Mouse (Mus musculus) hindbrain, embryonic 12.5 days (tissue): ENCODE results near the gene Sergef. TPM values are rescaled to one million over a fixed set of nuclear protein-coding genes. Genes with fewer than 3 reads are reported as not detected.

ENCODE experiments used
- ATAC-seq: fragments of 200-750 bp; cut with Nextera tagmentation; 2 replicates; pipeline ENCODE4 v1.8.0; 2017; ENCODE audit warnings: moderate TSS enrichment; ENCODE audit not compliant: low FRiP score
- H3K27ac ChIP-seq: fragments of 300-500 bp; sonication (generic); 2 replicates; pipeline ENCODE4 v1.5.1; 2016; ENCODE audit warnings: mild to moderate bottlenecking
- H3K27me3 ChIP-seq: fragments of 300-500 bp; sonication (generic); 2 replicates; pipeline ENCODE4 v1.6.1; 2016; ENCODE audit warnings: mild to moderate bottlenecking
- H3K36me3 ChIP-seq: fragments of 300-500 bp; sonication (generic); 2 replicates; pipeline ENCODE4 v1.6.1; 2016; ENCODE audit warnings: mild to moderate bottlenecking
- H3K4me1 ChIP-seq: fragments of 300-500 bp; sonication (generic); 2 replicates; pipeline ENCODE4 v1.6.1; 2016
- H3K4me2 ChIP-seq: fragments of 300-500 bp; sonication (generic); replicated peaks from 2 replicates; pipeline ENCODE4 v1.6.1; 2016; ENCODE audit warnings: mild to moderate bottlenecking
- H3K4me3 ChIP-seq: fragments of 300-500 bp; sonication (generic); 2 replicates; pipeline ENCODE4 v1.5.1; 2016; ENCODE audit warnings: mild to moderate bottlenecking
- H3K9ac ChIP-seq: fragments of 300-500 bp; sonication (generic); 2 replicates; pipeline ENCODE4 v1.6.1; 2016; ENCODE audit warnings: mild to moderate bottlenecking, moderate library complexity
- H3K9me3 ChIP-seq: fragments of 300-500 bp; sonication (generic); replicated peaks from 2 replicates; pipeline ENCODE4 v1.6.1; 2016; ENCODE audit warnings: mild to moderate bottlenecking
- WGBS: fragments of 180-500 bp; shearing (Covaris S2); methylation state at CpG from one replicate; pipeline ENCODE4 v1.1.7; 2016; 5-methylcytosine and 5-hydroxymethylcytosine counted together
- polyA plus RNA-seq: library from polyadenylated mRNA; unstranded; fragments of >200 nt; fragmentation: Nextera tagmentation; extraction: Ambion mirVana; gene quantifications from 2 replicates; pipeline ENCODE4 v1.2.1, GENCODE M21; 2016

Gene Sergef
- polyA plus RNA-seq, 1 experiment from 2014 or later, result 18.9 TPM

DNA sequence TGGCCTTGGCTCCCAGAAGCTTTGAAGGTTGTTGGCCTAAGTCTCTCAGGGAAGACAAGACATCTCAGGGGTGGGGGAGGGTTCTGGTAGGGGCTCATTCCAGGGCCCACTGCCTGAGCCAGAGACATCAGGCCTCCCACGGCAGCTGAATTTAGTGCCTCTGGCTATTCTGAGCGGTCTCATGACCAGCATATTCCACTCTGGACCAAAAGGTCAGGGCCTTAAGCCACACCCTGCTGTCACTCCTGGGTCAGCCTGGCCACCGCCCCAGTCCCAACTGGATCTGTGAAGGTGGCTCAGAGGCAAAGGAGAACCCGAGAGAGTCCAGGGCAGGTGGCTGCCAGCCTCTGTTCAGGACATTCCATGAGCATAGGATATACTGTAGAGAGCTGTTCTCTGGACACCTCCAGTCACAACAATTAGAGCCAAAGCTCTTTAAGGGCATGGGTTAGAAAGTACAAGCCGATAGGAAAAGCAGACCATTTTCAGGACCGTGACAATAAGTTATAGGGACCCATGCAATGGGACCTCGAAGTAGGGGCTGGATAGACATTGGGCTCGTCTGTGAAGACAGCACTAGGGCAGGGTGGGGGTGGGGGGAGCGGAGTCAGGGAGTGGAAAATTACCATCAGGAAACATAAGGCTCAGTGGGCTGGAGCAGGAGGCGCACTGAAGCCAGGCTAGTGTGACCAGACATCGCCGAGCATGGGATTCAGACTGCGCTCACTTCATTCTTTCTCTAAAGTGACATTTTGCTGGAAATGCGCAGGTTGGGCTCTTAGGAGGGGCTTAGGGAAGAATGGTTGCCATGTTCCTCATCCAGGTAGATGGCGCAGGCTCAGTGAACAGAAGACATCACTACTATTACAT, 235.8 kb downstream of the Sergef start:
- H3K27ac ChIP-seq, result no peak overlapping the region
- no peak overlapping the region for H3K4me3 ChIP-seq
- no peaks in the 10 kb centered on the region for H3K9me3 ChIP-seq
- no peak overlapping the region for H3K9ac ChIP-seq
- WGBS, result 80% methylated on average over 15 of the region's 15 CpGs
- peaks cover 16% of the 10 kb centered on the region for H3K27me3 ChIP-seq
- no peaks in the 10 kb centered on the region for H3K36me3 ChIP-seq
- H3K4me2 ChIP-seq, result no peak overlapping the region
- ATAC-seq, result no peak
- H3K4me1 ChIP-seq, result peaks cover 26% of the 10 kb centered on the region

DNA sequence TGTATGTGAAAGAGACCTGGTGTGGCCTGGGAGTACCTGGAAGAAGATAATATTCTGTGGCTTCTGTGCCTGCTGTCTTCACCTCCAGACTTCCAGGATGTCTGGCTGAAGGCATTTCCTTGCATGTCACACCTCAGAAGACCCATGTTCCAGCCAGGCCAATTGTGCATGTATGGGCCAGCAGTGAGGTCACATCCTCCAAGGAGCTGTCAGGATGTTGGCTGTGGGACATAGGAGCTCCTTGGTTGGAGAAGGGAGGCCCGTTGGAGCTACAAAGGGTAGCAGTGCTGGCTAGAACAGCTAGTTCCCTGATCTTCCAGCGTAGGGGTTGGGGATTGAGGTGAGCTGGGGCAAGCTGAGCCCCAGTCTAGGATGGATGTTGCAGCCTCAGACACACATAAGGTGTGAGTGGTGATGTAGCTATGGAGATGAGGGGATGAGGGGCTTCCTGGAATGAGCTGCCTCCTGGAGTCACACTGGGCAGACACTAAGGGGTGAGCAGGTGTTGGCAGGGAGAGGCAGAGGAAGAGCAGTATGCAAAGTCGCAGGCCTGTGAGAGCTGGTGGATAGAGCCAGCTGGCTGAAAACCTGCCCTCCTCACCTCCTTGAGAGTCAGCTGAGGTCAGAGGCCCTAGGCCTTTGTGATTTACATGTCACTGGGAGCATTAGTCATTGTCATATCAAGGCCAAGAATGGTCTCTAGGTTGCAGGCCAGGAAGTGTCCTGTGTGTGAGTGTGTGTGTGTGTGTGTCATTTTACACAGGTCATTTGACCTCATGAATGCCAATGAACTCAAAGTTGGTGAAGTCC, 238.0 kb downstream of the Sergef start:
- H3K4me3 ChIP-seq, result no peak overlapping the region
- peaks cover 38% of the 10 kb centered on the region for H3K27me3 ChIP-seq
- ATAC-seq, result no peak
- H3K4me2 ChIP-seq, result peak overlapping the region; percentile 21
- H3K36me3 ChIP-seq, result no peaks in the 10 kb centered on the region
- WGBS, result 70% methylated on average over 3 of the region's 3 CpGs
- H3K4me1 ChIP-seq, result peaks cover 42% of the 10 kb centered on the region
- H3K27ac ChIP-seq, result no peak overlapping the region
- no peaks in the 10 kb centered on the region; the same call in 1 of the 2 replicates for H3K9me3 ChIP-seq
- no peak overlapping the region for H3K9ac ChIP-seq

DNA sequence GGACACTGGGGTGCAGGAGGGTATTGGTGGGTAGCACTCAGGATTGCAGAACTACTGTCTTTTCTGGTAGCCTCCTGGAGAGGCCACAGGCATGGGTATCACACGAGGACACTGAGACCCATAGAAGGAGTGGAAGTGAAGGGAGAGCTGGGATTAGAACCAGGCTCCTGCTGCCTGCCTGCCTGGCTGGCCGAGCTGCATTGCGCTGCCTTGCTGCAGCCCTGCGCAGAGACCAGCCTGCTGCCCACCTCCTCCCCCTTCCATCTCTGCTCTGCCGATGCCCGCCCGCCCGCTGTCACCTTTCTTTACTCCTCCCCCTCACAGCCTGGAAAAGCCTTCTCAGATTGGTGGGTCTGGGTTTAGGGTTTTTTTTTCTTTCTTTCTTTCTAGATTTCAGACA, 239.3 kb downstream of the Sergef start:
- Histone ChIP-seq H3K36me3 (no peaks in the 10 kb centered on the region), H3K4me3 (0 out of 2 replicates have a peak overlapping the region, but pooled peaks have one; percentile 2), H3K27ac (no peak overlapping the region), H3K4me1 (peaks cover 49% of the 10 kb centered on the region), H3K27me3 (peaks cover 49% of the 10 kb centered on the region), H3K9me3 (no peaks in the 10 kb centered on the region; the same call in 1 of the 2 replicates), H3K4me2 (peak overlapping the region; percentile 84), H3K9ac (no peak overlapping the region)
- ATAC-seq, result no peak
- 43% methylated on average over 8 of the region's 8 CpGs for WGBS

DNA sequence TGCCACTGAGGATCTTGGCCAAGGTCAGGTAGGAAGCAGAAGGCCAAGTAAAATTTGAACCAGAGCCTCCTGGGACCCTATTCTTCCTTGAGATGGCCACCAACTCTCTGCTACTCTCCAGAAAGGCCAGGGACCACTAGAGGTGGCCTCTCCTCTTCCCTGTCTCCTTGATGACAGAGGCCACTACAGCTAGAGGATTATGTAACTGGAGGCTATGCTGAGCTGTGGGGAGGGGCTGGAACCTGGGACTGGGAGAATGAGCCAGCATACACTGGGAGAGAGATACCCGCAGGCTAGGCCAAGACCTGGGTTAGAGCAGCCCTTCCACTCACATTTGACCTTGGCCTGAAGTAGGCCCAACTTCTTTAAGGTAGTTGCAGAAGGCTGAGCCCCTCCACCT, 239.9 kb downstream of the Sergef start:
- 91% methylated on average over 1 of the region's 1 CpGs for WGBS
- H3K4me3 ChIP-seq, result no peak overlapping the region
- H3K36me3 ChIP-seq, result no peaks in the 10 kb centered on the region
- ATAC-seq, result no peak
- H3K27me3 ChIP-seq, result peaks cover 55% of the 10 kb centered on the region
- no peak overlapping the region for H3K9ac ChIP-seq
- H3K4me2 ChIP-seq, result peak overlapping the region; percentile 84
- no peaks in the 10 kb centered on the region; the same call in 1 of the 2 replicates for H3K9me3 ChIP-seq
- H3K4me1 ChIP-seq, result peaks cover 49% of the 10 kb centered on the region
- no peak overlapping the region for H3K27ac ChIP-seq

DNA sequence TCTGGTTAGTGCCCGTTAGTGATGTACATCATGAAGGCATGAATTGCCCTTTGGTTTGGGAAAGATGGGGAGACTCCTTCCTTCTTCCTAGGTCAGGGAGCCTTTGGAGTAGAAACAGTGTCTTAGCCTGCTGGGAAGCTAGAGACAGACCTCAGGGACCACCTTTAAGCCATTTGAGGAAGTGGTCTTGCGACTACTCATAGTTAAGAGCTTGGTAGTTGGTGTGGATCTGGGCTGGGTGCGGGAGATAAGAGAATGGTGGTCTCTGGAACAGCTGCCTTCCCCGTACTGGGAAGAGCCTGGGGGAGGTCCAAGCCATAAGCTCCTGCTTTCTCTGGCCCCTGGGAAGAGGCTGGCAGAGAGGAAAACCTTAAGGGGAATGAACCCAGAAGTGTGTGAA, 241.0 kb downstream of the Sergef start:
- H3K9ac ChIP-seq, result no peak overlapping the region
- 62% methylated on average over 4 of the region's 4 CpGs for WGBS
- H3K4me1 ChIP-seq, result peaks cover 46% of the 10 kb centered on the region
- no peaks in the 10 kb centered on the region; the same call in 1 of the 2 replicates for H3K9me3 ChIP-seq
- H3K27ac ChIP-seq, result no peak overlapping the region
- ATAC-seq, result no peak
- peak overlapping the region; percentile 84 for H3K4me2 ChIP-seq
- H3K36me3 ChIP-seq, result no peaks in the 10 kb centered on the region
- H3K4me3 ChIP-seq, result peak overlapping the region; percentile 72
- H3K27me3 ChIP-seq, result peaks cover 66% of the 10 kb centered on the region

DNA sequence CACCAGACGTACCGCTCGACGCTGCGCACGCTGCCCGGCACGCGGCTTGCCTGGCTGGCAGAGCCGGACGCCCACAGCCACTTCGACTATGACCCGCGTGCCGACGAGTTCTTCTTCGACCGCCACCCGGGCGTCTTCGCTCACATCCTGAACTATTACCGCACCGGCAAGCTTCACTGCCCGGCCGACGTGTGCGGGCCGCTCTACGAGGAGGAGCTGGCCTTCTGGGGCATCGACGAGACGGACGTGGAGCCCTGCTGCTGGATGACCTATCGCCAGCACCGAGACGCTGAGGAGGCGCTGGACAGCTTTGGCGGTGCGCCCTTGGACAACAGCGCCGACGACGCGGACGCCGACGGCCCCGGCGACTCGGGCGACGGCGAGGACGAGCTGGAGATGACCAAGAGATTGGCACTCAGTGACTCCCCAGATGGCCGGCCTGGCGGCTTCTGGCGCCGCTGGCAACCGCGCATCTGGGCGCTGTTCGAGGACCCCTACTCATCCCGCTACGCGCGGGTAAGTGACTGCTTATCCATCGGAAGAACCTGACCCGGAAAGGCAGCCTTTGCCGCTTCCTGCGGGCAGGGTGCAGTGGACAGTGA, 241.8 kb downstream of the Sergef start:
- no peaks in the 10 kb centered on the region; the same call in 1 of the 2 replicates for H3K9me3 ChIP-seq
- H3K36me3 ChIP-seq, result no peaks in the 10 kb centered on the region
- peak overlapping the region; percentile 86 for H3K9ac ChIP-seq
- peaks cover 70% of the 10 kb centered on the region for H3K27me3 ChIP-seq
- H3K27ac ChIP-seq, result no peak overlapping the region
- H3K4me1 ChIP-seq, result peaks cover 46% of the 10 kb centered on the region
- 12% methylated on average over 70 of the region's 70 CpGs for WGBS
- H3K4me3 ChIP-seq, result peak overlapping the region; percentile 72
- no peak for ATAC-seq
- peak overlapping the region; percentile 84 for H3K4me2 ChIP-seq

DNA sequence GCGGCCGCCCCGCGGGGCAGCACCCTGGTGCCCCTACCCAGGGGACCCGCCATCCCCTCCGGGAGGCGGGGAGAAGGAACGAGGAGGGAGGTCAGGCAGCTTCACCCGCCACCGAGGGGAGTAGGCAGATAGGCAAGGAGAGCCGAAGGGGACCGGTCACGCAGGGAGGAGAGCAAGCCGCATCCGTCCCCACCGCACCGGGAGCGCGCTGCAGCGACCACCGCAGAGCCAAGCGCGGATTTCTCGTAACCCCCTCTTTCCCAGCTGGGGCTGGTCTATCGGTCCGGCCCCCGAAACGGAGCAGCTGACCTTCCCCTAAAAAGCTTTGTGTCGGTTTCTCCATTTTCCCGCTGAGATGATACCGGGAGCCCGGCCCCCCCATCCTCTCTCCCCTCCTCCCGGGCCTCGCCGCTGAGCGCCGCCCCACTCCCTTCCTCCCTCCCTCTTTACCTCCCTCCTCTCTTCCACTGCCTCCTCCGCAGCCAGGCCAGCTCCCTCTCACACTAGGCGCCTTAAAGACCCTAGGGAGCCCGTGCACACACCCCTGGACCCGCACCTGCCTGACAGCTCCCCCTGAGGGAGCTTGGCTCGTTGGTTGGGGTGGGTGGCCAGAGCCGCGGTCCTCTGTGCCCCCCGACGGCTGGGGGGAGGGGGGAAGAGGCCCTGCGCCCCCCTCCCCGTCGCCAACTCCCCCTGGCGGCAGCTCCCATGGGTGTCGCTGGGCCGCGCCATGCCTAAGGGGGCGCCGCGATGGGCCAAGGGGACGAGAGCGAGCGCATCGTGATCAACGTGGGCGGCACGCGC, 242.5 kb downstream of the Sergef start:
- Histone ChIP-seq H3K9ac (peak overlapping the region; percentile 86), H3K9me3 (no peaks in the 10 kb centered on the region; the same call in 1 of the 2 replicates), H3K4me2 (peak overlapping the region; percentile 84), H3K4me3 (peak overlapping the region; percentile 72), H3K36me3 (no peaks in the 10 kb centered on the region), H3K27me3 (peaks cover 70% of the 10 kb centered on the region), H3K4me1 (peaks cover 46% of the 10 kb centered on the region), H3K27ac (peak overlapping the region; percentile 81)
- ATAC-seq, result peak; percentile 54
- 1% methylated on average over 58 of the region's 64 CpGs for WGBS

DNA sequence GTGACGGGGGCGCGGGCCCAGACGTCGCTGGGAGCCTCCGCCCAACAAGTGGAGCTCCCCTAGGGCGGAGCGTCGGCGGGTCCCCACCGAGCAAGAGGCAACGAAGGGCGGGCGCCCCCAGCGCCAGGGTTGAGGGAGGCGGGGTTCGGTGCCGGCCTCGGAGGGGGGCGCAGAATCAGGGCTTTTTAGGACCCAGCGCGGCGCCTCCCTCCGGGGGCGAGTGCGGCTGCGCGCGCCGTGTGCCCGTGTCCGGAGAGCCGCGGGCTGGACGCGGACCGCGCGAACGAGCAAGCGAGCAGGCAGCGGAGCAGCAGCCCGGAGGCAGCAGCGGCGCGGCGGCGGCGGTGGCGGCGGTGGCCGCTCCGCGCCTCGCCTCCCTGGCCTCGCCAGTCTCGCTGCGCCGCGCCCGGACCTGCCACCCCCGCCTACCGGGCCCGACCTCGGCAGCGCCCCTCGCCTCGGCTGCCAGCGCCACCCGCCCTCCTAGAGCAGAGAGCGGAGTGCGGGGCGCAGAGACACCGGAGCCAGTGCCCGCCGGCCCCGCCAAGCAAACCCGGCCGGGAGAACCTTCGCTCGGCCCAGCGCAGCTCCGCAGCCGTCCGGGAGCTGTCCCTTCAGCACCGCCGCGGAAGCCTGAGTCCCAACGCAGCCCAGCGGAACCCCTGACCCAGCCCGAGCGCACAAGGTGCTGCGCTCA, 243.2 kb downstream of the Sergef start, which contains the start of gene Kcnc1:
Gene Kcnc1 (plus strand): TSS at position 267 of the 697 bp plus-strand sequence.
- under 1% methylated on average over 41 of the region's 93 CpGs for WGBS
- Histone ChIP-seq H3K9me3 (no peaks in the 10 kb centered on the region; the same call in 1 of the 2 replicates), H3K27ac (peak within 1 kb of the TSS; percentile 81), H3K9ac (peak within 1 kb of the TSS; percentile 86), H3K4me2 (peak within 1 kb of the TSS; percentile 84), H3K36me3 (no peaks in the 10 kb centered on the region), H3K4me3 (peak within 1 kb of the TSS; percentile 72), H3K27me3 (peaks cover 70% of the 10 kb centered on the region), H3K4me1 (peaks cover 42% of the 10 kb centered on the region)
- ATAC-seq, result peak; percentile 60

DNA sequence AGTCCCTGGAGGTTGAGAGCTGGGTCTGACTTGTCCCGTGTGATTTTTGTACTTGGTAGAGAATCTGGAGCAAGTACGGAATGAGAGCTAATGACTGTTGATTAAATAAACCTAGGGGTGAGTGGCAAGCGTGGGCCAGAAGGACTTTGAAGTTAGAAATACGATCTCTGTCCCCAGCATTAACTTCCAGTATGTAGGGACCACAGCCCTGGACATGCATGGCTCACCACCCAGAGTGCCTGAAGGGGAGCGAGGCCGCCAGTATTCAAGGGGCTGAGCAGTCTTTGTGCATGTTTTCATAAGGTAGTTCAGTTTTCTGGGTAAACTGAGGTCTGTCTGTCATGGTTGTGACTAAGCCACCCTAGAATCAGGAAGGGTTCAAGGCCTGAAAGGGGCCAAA, 244.0 kb downstream of the Sergef start:
- no peak for ATAC-seq
- Histone ChIP-seq H3K36me3 (no peaks in the 10 kb centered on the region), H3K4me1 (peaks cover 40% of the 10 kb centered on the region), H3K27ac (no peak overlapping the region), H3K4me3 (peak overlapping the region; percentile 72; the same call in 1 of the 2 replicates), H3K9me3 (no peaks in the 10 kb centered on the region; the same call in 1 of the 2 replicates), H3K27me3 (peaks cover 70% of the 10 kb centered on the region), H3K9ac (no peak overlapping the region), H3K4me2 (peak overlapping the region; percentile 84)
- 35% methylated on average over 6 of the region's 6 CpGs for WGBS

DNA sequence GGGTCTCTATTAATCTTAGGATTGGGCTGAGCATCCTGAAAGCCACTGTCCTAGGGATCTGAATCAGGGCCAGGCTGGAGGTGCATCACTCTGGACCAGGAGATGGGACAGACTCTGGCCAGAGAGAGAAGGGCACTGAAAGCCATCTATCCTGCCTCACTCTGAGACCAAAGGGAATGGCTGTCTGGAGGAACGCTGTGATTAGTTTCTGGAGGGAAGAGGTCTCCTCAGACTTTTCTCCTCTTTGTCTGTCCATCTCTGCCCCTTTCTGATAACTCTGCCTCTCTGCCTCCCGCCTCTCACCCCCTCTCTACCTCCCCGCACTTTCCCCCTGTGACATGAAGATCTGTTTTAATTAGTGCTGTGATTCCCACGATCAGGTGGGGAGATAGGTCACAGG, 244.7 kb downstream of the Sergef start:
- no peak overlapping the region for H3K9ac ChIP-seq
- H3K4me1 ChIP-seq, result peaks cover 35% of the 10 kb centered on the region
- no peak for ATAC-seq
- H3K27ac ChIP-seq, result no peak overlapping the region
- no peak overlapping the region for H3K4me2 ChIP-seq
- no peak overlapping the region for H3K4me3 ChIP-seq
- H3K36me3 ChIP-seq, result no peaks in the 10 kb centered on the region
- H3K9me3 ChIP-seq, result no peaks in the 10 kb centered on the region; the same call in 1 of the 2 replicates
- WGBS, result 56% methylated on average over 4 of the region's 4 CpGs
- peaks cover 65% of the 10 kb centered on the region for H3K27me3 ChIP-seq
